Mouse (Mus musculus): ENCODE results near the gene Cdr2l. TPM values are rescaled to one million over a fixed set of nuclear protein-coding genes. Genes with fewer than 3 reads are reported as not detected.
"Not testable (repeated sequence)": the region's sequence is repeated elsewhere in the genome, so short reads cannot be mapped to it uniquely, and the experiment has no call there.

Gene Cdr2l
- polyA plus RNA-seq, 1 experiment from 2014 or later, result 11.5 TPM

- 58% methylated on average over 12 of the region's 12 CpGs for WGBS
- H3K9me3 ChIP-seq (ENCODE audit: control insufficient read depth, low read length), result peaks cover 3% of the 10 kb centered on the region; the same call in 1 of the 2 replicates
- peak overlapping the region; percentile 48; the same call in 1 of the 2 replicates for H3K9ac ChIP-seq (ENCODE audit: low read length)
- peaks cover 5% of the 10 kb centered on the region for H3K27me3 ChIP-seq (ENCODE audit: control insufficient read depth, insufficient read depth, low read depth, low read length)
- no peak for ATAC-seq (ENCODE audit: low read depth)
- no peak overlapping the region for H3K27ac ChIP-seq (ENCODE audit: low read length)
- peaks cover 12% of the 10 kb centered on the region for H3K4me1 ChIP-seq (replicated peaks; ENCODE audit: control insufficient read depth, insufficient read depth, low read length)
- H3K4me3 ChIP-seq (ENCODE audit: low read length), result no peak overlapping the region
- H3K4me2 ChIP-seq (ENCODE audit: low read depth, low read length), result peak overlapping the region; percentile 68
- H3K36me3 ChIP-seq (ENCODE audit: control insufficient read depth, insufficient read depth, low read length), result no peaks in the 10 kb centered on the region
These were observed 6.9 kb upstream of the Cdr2l start for GRCm38 (mm10) chr11:115374695-115375425.

- ATAC-seq (ENCODE audit: low read depth), result no peak
- Histone ChIP-seq H3K4me3 (ENCODE audit: low read length) (no peak overlapping the region), H3K4me1 (replicated peaks; ENCODE audit: control insufficient read depth, insufficient read depth, low read length) (peaks cover 19% of the 10 kb centered on the region), H3K9me3 (ENCODE audit: control insufficient read depth, low read length) (peaks cover 3% of the 10 kb centered on the region; the same call in 1 of the 2 replicates), H3K36me3 (ENCODE audit: control insufficient read depth, insufficient read depth, low read length) (no peaks in the 10 kb centered on the region), H3K9ac (ENCODE audit: low read length) (no peak overlapping the region), H3K27me3 (ENCODE audit: control insufficient read depth, insufficient read depth, low read depth, low read length) (peaks cover 5% of the 10 kb centered on the region), H3K27ac (ENCODE audit: low read length) (no peak overlapping the region), H3K4me2 (ENCODE audit: low read depth, low read length) (no peak overlapping the region)
- 50% methylated on average over 7 of the region's 7 CpGs for WGBS
These were observed 5.0 kb upstream of the Cdr2l start for GRCm38 (mm10) chr11:115376722-115377121.

- no peak overlapping the region for H3K4me2 ChIP-seq (ENCODE audit: low read depth, low read length)
- H3K27ac ChIP-seq (ENCODE audit: low read length), result no peak overlapping the region
These were observed 4.5 kb upstream of the Cdr2l start for GRCm38 (mm10) chr11:115377254-115377653.

GRCm38 (mm10) chr11:115377854-115378253 lies 3.9 kb upstream of the Cdr2l start:
- Histone ChIP-seq H3K4me3 (ENCODE audit: low read length) (no peak overlapping the region), H3K4me1 (replicated peaks; ENCODE audit: control insufficient read depth, insufficient read depth, low read length) (peaks cover 24% of the 10 kb centered on the region), H3K9me3 (ENCODE audit: control insufficient read depth, low read length) (peaks cover 3% of the 10 kb centered on the region; the same call in 1 of the 2 replicates), H3K27me3 (ENCODE audit: control insufficient read depth, insufficient read depth, low read depth, low read length) (peaks cover 5% of the 10 kb centered on the region), H3K4me2 (ENCODE audit: low read depth, low read length) (no peak overlapping the region), H3K9ac (ENCODE audit: low read length) (no peak overlapping the region), H3K27ac (ENCODE audit: low read length) (no peak overlapping the region), H3K36me3 (ENCODE audit: control insufficient read depth, insufficient read depth, low read length) (no peaks in the 10 kb centered on the region)
- WGBS, result 72% methylated on average over 7 of the region's 7 CpGs
- ATAC-seq (ENCODE audit: low read depth), result no peak

More at GRCm38 (mm10) chr11:115377254-115377653, 4.5 kb upstream of the Cdr2l start:
- WGBS, result 86% methylated on average over 4 of the region's 4 CpGs
- H3K27me3 ChIP-seq (ENCODE audit: control insufficient read depth, insufficient read depth, low read depth, low read length), result peaks cover 5% of the 10 kb centered on the region
- no peak for ATAC-seq (ENCODE audit: low read depth)
- peaks cover 3% of the 10 kb centered on the region; the same call in 1 of the 2 replicates for H3K9me3 ChIP-seq (ENCODE audit: control insufficient read depth, low read length)
- H3K4me1 ChIP-seq (replicated peaks; ENCODE audit: control insufficient read depth, insufficient read depth, low read length), result peaks cover 19% of the 10 kb centered on the region
- H3K36me3 ChIP-seq (ENCODE audit: control insufficient read depth, insufficient read depth, low read length), result no peaks in the 10 kb centered on the region
- H3K4me3 ChIP-seq (ENCODE audit: low read length), result no peak overlapping the region
- H3K9ac ChIP-seq (ENCODE audit: low read length), result no peak overlapping the region

GRCm38 (mm10) chr11:115381276-115381675 lies 440 bp upstream of the Cdr2l start:
- Histone ChIP-seq H3K36me3 (ENCODE audit: control insufficient read depth, insufficient read depth, low read length) (no peaks in the 10 kb centered on the region), H3K27me3 (ENCODE audit: control insufficient read depth, insufficient read depth, low read depth, low read length) (no peaks in the 10 kb centered on the region), H3K9ac (ENCODE audit: low read length) (peak overlapping the region; percentile 44; the same call in 1 of the 2 replicates), H3K27ac (ENCODE audit: low read length) (peak overlapping the region; percentile 78), H3K4me1 (replicated peaks; ENCODE audit: control insufficient read depth, insufficient read depth, low read length) (peaks cover 32% of the 10 kb centered on the region), H3K9me3 (ENCODE audit: control insufficient read depth, low read length) (peaks cover 3% of the 10 kb centered on the region; the same call in 1 of the 2 replicates), H3K4me3 (ENCODE audit: low read length) (peak overlapping the region; percentile 81), H3K4me2 (ENCODE audit: low read depth, low read length) (peak overlapping the region; percentile 67)
- no peak for ATAC-seq (ENCODE audit: low read depth)
- WGBS, result 9% methylated on average over 9 of the region's 9 CpGs

- Histone ChIP-seq H3K27me3 (ENCODE audit: control insufficient read depth, insufficient read depth, low read depth, low read length) (no peaks in the 10 kb centered on the region), H3K9ac (ENCODE audit: low read length) (peak overlapping the region; percentile 94), H3K4me2 (ENCODE audit: low read depth, low read length) (peak overlapping the region; percentile 67), H3K27ac (ENCODE audit: low read length) (no peak overlapping the region), H3K4me1 (replicated peaks; ENCODE audit: control insufficient read depth, insufficient read depth, low read length) (peaks cover 32% of the 10 kb centered on the region), H3K4me3 (ENCODE audit: low read length) (peak overlapping the region; percentile 81), H3K9me3 (ENCODE audit: control insufficient read depth, low read length) (peaks cover 2% of the 10 kb centered on the region; the same call in 1 of the 2 replicates), H3K36me3 (ENCODE audit: control insufficient read depth, insufficient read depth, low read length) (no peaks in the 10 kb centered on the region)
- ATAC-seq (ENCODE audit: low read depth), result no peak
- WGBS, result 18% methylated on average over 5 of the region's 5 CpGs
These were observed 1.2 kb downstream of the Cdr2l start for GRCm38 (mm10) chr11:115382891-115383290.

- Histone ChIP-seq H3K4me2 (ENCODE audit: low read depth, low read length) (peak overlapping the region; percentile 67), H3K27me3 (ENCODE audit: control insufficient read depth, insufficient read depth, low read depth, low read length) (no peaks in the 10 kb centered on the region), H3K4me1 (replicated peaks; ENCODE audit: control insufficient read depth, insufficient read depth, low read length) (peaks cover 32% of the 10 kb centered on the region), H3K27ac (ENCODE audit: low read length) (peak overlapping the region; percentile 69), H3K4me3 (ENCODE audit: low read length) (peak overlapping the region; percentile 81; the same call in 1 of the 2 replicates), H3K9me3 (ENCODE audit: control insufficient read depth, low read length) (no peaks in the 10 kb centered on the region), H3K9ac (ENCODE audit: low read length) (peak overlapping the region; percentile 94), H3K36me3 (ENCODE audit: control insufficient read depth, insufficient read depth, low read length) (no peaks in the 10 kb centered on the region)
- 0 out of 2 replicates have a peak, but pooled peaks have one; percentile 16 for ATAC-seq (ENCODE audit: low read depth)
- 39% methylated on average over 16 of the region's 16 CpGs for WGBS
These were observed 2.2 kb downstream of the Cdr2l start for GRCm38 (mm10) chr11:115383701-115384474.

GRCm38 (mm10) chr11:115384587-115384986 lies 2.9 kb downstream of the Cdr2l start:
- Histone ChIP-seq H3K4me2 (ENCODE audit: low read depth, low read length) (peak overlapping the region; percentile 67), H3K27ac (ENCODE audit: low read length) (peak overlapping the region; percentile 69)
- no peak for ATAC-seq (ENCODE audit: low read depth)

GRCm38 (mm10) chr11:115386859-115387258 lies 5.1 kb downstream of the Cdr2l start:
- H3K36me3 ChIP-seq (ENCODE audit: control insufficient read depth, insufficient read depth, low read length), result peaks cover 13% of the 10 kb centered on the region
- H3K27me3 ChIP-seq (ENCODE audit: control insufficient read depth, insufficient read depth, low read depth, low read length); H3K9me3 ChIP-seq (ENCODE audit: control insufficient read depth, low read length); ATAC-seq (ENCODE audit: low read depth); H3K4me3 ChIP-seq (ENCODE audit: low read length); H3K4me2 ChIP-seq (ENCODE audit: low read depth, low read length); H3K27ac ChIP-seq (ENCODE audit: low read length); H3K9ac ChIP-seq (ENCODE audit: low read length): not testable (repeated sequence)
- WGBS, result 88% methylated on average over 3 of the region's 3 CpGs
- H3K4me1 ChIP-seq (replicated peaks; ENCODE audit: control insufficient read depth, insufficient read depth, low read length), result peaks cover 25% of the 10 kb centered on the region

More at GRCm38 (mm10) chr11:115384587-115384986, 2.9 kb downstream of the Cdr2l start:
- 71% methylated on average over 5 of the region's 5 CpGs for WGBS
- Histone ChIP-seq H3K36me3 (ENCODE audit: control insufficient read depth, insufficient read depth, low read length) (no peaks in the 10 kb centered on the region), H3K4me1 (replicated peaks; ENCODE audit: control insufficient read depth, insufficient read depth, low read length) (peaks cover 32% of the 10 kb centered on the region), H3K27me3 (ENCODE audit: control insufficient read depth, insufficient read depth, low read depth, low read length) (no peaks in the 10 kb centered on the region), H3K9me3 (ENCODE audit: control insufficient read depth, low read length) (no peaks in the 10 kb centered on the region), H3K9ac (ENCODE audit: low read length) (peak overlapping the region; percentile 43), H3K4me3 (ENCODE audit: low read length) (peak overlapping the region; percentile 2; the same call in 1 of the 2 replicates)

Measured in lung, embryonic 16.5 days (tissue).